Mouse (Mus musculus) kidney, embryonic 14.5 days (tissue): ENCODE results near the gene Adam10. TPM values are rescaled to one million over a fixed set of nuclear protein-coding genes. Genes with fewer than 3 reads are reported as not detected.

Experiments used
- ATAC-seq: fragments of 200-750 bp; cut with Nextera tagmentation; 2 replicates; pipeline ENCODE4 v1.8.0; 2017; ENCODE audit warnings: moderate number of reproducible peaks, mild to moderate bottlenecking, moderate TSS enrichment, moderate library complexity; ENCODE audit not compliant: low FRiP score, low TSS enrichment
- H3K27ac ChIP-seq: fragments of 300-500 bp; sonication (generic); 2 replicates; pipeline ENCODE4 v1.5.1; 2014; ENCODE audit warnings: low read depth, mild to moderate bottlenecking, low read length, moderate library complexity, mixed read lengths
- H3K27me3 ChIP-seq: fragments of 300-500 bp; sonication (generic); 2 replicates; pipeline ENCODE4 v1.6.1; 2014; ENCODE audit warnings: mild to moderate bottlenecking, low read length; ENCODE audit not compliant: control insufficient read depth, insufficient read depth
- H3K36me3 ChIP-seq: fragments of 300-500 bp; sonication (generic); 2 replicates; pipeline ENCODE4 v1.6.1; 2014; ENCODE audit warnings: low read length, mixed read lengths; ENCODE audit not compliant: control insufficient read depth, insufficient read depth
- H3K4me1 ChIP-seq: fragments of 300-500 bp; sonication (generic); 2 replicates; pipeline ENCODE4 v1.6.1; 2014; ENCODE audit warnings: low read length, mixed read lengths; ENCODE audit not compliant: control insufficient read depth, insufficient read depth
- H3K4me2 ChIP-seq: fragments of 300-500 bp; sonication (generic); replicated peaks from 2 replicates; pipeline ENCODE4 v1.6.1; 2014; ENCODE audit warnings: low read depth, mild to moderate bottlenecking, low read length
- H3K4me3 ChIP-seq: fragments of 300-500 bp; sonication (generic); 2 replicates; pipeline ENCODE4 v1.5.1; 2014; ENCODE audit warnings: mild to moderate bottlenecking, low read length
- H3K9ac ChIP-seq: fragments of 300-500 bp; sonication (generic); 2 replicates; pipeline ENCODE4 v1.6.1; 2014; ENCODE audit warnings: low read depth, mild to moderate bottlenecking, low read length, moderate library complexity
- H3K9me3 ChIP-seq: fragments of 300-500 bp; sonication (generic); 2 replicates; pipeline ENCODE4 v1.6.1; 2016; ENCODE audit warnings: low read length; ENCODE audit not compliant: control insufficient read depth
- WGBS: fragments of 180-500 bp; shearing (Covaris S2); extraction: QIAGEN DNeasy Blood & Tissue Kit; methylation state at CpG from one replicate; pipeline ENCODE4 v1.1.7; 2014; 5-methylcytosine and 5-hydroxymethylcytosine counted together
- polyA plus RNA-seq: library from polyadenylated mRNA; unstranded; fragments of >200 nt; fragmentation: Nextera tagmentation; extraction: Ambion mirVana; gene quantifications from 2 replicates; pipeline ENCODE4 v1.2.1, GENCODE M21; 2014

Adam10 gene
- polyA plus RNA-seq: 51.8 and 83.1 TPM in 2 replicates

DNA sequence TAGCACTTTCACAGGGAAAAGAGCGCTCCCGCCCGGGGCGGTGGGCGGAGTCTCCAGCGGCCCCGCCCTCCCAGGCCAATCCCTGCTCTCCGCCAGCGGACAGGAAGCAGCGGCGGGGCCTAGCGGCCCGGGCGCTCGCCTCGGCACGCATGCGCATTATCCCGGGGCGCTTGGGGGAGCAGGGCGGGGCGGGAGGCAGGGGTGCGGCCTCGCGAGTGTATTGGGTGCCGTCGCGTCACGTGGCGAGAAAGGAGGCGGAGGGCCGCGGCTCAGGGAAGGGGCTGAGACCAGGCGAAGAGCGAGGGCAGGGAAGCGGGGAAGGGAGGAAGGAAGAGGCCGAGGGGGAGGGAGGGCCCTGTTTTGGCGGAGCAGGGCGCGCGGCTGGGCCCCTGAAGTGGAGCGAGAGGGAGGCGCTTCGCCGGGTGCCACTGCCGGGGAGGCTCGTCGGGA, at the start of gene Adam10:
Gene Adam10, plus strand, starts transcription at position 316 of the 450 bp plus-strand sequence.
- Histone ChIP-seq H3K4me3 (peak within 1 kb of the TSS; percentile 65), H3K4me2 (peak within 1 kb of the TSS; percentile 66), H3K9ac (peak within 1 kb of the TSS; percentile 94), H3K36me3 (no peaks in the 10 kb centered on the region), H3K27me3 (no peaks in the 10 kb centered on the region), H3K4me1 (peaks cover 13% of the 10 kb centered on the region), H3K27ac (peak within 1 kb of the TSS; percentile 95), H3K9me3 (no peaks in the 10 kb centered on the region)
- WGBS: under 1% methylated on average over 39 of the region's 48 CpGs
- ATAC-seq: peak; percentile 100

DNA sequence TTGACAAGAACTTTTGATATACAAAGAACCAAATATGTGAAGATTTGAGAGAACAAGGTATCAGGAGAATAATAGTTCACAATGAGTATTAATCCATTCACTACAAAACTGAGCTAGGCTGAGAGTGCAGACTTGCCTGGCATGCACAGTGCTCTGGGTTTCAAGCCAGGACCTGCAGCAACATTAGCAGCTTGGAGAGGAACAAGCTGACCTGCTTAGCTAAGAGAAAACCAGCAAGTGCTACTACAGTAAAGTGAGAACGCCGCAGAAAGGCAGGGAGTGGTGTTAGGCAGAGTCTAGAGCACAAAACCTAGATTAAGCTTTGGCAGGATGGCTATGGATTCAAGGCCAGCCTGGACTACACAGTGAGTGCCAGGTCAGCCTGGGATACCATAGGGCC, 49.1 kb upstream of the Adam10 start:
- no peaks in the 10 kb centered on the region for H3K9me3 ChIP-seq

DNA sequence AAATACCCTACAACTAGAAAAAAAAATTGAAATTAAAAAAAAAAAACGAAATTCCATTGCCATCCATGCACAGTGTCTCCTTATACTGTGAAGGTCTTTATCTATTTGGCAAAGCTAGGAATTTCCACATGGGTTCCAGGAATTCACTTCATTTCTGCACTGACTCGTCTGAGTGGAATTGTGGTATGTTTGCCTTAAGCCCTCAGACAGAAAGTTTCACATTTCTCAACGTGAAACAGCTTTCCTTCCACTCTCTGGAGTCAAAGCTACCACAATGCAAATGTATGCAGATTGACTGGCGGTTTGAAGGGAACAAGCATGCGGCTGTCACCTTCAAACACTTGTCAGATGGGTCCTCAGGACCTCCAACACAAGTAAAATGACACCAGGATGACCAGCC, 47.1 kb upstream of the Adam10 start:
- H3K27ac ChIP-seq: no peak overlapping the region
- 23% methylated on average over 5 of the region's 5 CpGs for WGBS

More for the DNA sequence above, 49.1 kb upstream of the Adam10 start:
- no peak overlapping the region for H3K4me2 ChIP-seq
- H3K4me3 ChIP-seq: no peak overlapping the region
- H3K27ac ChIP-seq: no peak overlapping the region
- H3K9ac ChIP-seq: no peak overlapping the region
- WGBS: 91% methylated on average over 2 of the region's 2 CpGs
- no peaks in the 10 kb centered on the region for H3K4me1 ChIP-seq
- no peak for ATAC-seq
- H3K36me3 ChIP-seq: no peaks in the 10 kb centered on the region
- H3K27me3 ChIP-seq: no peaks in the 10 kb centered on the region

DNA sequence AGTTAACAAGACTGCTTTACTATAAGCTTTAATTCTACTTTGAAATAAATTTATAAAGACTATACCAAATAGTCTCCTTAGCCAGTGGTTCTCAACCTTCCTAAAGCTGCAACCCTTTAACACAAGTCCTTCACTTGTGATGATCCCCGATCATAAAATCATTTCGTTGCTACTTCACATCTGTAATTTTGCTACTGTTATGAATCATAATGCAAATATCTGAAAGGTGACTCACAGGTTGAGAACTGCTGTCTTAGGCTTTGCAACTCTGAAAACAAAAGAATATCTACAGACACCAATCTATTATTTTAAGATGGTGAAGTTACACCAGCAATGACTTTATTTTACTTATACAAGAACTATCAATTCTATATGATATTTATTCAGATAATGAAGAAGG, 42.0 kb upstream of the Adam10 start:
- H3K4me2 ChIP-seq: no peak overlapping the region
- H3K4me1 ChIP-seq: no peaks in the 10 kb centered on the region
- H3K36me3 ChIP-seq: 0 out of 2 replicates have a peak, but pooled peaks cover 2% of the 10 kb centered on the region
- 87% methylated on average over 2 of the region's 2 CpGs for WGBS
- no peaks in the 10 kb centered on the region for H3K9me3 ChIP-seq
- no peak for ATAC-seq
- no peak overlapping the region for H3K4me3 ChIP-seq
- no peak overlapping the region for H3K9ac ChIP-seq
- no peak overlapping the region for H3K27ac ChIP-seq
- H3K27me3 ChIP-seq: no peaks in the 10 kb centered on the region

More for the DNA sequence above, 47.1 kb upstream of the Adam10 start:
- H3K4me2 ChIP-seq: no peak overlapping the region
- no peaks in the 10 kb centered on the region for H3K27me3 ChIP-seq
- H3K4me3 ChIP-seq: no peak overlapping the region
- no peaks in the 10 kb centered on the region for H3K4me1 ChIP-seq
- no peak for ATAC-seq
- no peaks in the 10 kb centered on the region for H3K9me3 ChIP-seq
- H3K36me3 ChIP-seq: no peaks in the 10 kb centered on the region
- no peak overlapping the region for H3K9ac ChIP-seq

DNA sequence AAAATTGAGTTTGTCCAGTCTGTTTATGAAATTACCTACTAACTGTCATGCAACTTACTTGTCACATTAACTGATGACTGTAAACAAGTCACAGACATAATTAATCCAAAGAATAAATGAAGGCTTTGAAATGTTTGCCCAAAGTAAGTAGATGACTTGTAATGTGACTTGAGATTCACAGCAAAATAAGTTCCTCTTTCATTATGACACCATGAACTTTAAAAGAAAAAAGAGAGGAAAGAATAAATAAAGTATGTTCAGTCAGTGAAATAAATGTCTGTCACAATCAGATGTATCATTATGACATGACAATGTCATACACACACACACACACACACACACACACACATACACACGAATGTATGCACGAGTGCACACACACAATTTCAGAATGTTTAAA, 28.5 kb upstream of the Adam10 start:
- Histone ChIP-seq H3K27ac (no peak overlapping the region), H3K9me3 (no peaks in the 10 kb centered on the region), H3K36me3 (no peaks in the 10 kb centered on the region), H3K4me3 (no peak overlapping the region), H3K4me2 (no peak overlapping the region), H3K4me1 (peaks cover 6% of the 10 kb centered on the region; the same call in 1 of the 2 replicates), H3K27me3 (no peaks in the 10 kb centered on the region), H3K9ac (no peak overlapping the region)
- 80% methylated on average over 2 of the region's 2 CpGs for WGBS
- ATAC-seq: no peak

- Histone ChIP-seq H3K4me2 (no peak overlapping the region), H3K27ac (no peak overlapping the region), H3K9me3 (no peaks in the 10 kb centered on the region), H3K27me3 (no peaks in the 10 kb centered on the region), H3K36me3 (no peaks in the 10 kb centered on the region), H3K9ac (no peak overlapping the region), H3K4me3 (no peak overlapping the region), H3K4me1 (peaks cover 12% of the 10 kb centered on the region; the same call in 1 of the 2 replicates)
- ATAC-seq: no peak
- 95% methylated on average over 1 of the region's 1 CpGs for WGBS
Measured at GRCm38 (mm10) chr9:70650994-70651393, 27.8 kb upstream of the Adam10 start.

DNA sequence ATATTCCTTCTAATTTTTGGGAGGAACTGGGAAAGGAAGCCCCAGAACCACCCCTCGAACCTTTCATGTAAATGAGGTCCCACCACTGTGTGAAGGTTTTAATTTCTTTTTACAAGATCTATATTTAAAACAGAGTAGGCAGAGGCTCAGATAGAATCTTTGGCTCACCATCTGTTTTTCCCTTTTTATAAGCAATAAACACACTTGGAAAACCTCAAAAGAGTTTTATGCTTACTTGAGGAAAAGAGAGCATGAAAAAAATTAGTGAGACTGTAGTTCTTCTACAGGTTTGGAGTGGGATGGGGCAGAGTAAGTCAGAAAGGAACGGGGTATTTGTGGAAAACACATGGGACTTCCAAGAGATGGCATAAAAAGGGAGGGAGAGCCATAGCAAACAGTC, 26.6 kb upstream of the Adam10 start:
- Histone ChIP-seq H3K36me3 (no peaks in the 10 kb centered on the region), H3K27me3 (no peaks in the 10 kb centered on the region), H3K4me3 (no peak overlapping the region), H3K4me2 (no peak overlapping the region), H3K27ac (no peak overlapping the region), H3K4me1 (peaks cover 12% of the 10 kb centered on the region; the same call in 1 of the 2 replicates), H3K9ac (no peak overlapping the region), H3K9me3 (no peaks in the 10 kb centered on the region)
- no peak for ATAC-seq
- WGBS: 78% methylated on average over 2 of the region's 2 CpGs

DNA sequence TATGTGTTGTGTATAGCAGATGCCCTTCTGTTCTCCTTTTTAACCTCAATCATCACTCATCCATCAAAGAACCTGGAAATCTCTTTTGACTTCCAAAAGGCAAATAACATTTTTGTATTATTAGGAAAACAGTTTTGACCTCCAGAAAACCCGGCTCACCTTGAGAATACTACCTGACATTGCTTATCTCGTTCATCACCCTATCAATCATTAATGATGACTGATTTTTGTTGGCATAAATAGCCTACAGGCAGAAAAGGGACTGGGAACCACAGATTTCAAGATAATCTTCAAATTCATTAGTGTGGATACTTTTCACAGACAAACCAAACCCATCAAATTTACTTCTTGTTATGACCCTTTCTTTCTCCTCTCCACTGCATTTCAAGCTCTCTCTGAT, 24.9 kb upstream of the Adam10 start:
- no peak for ATAC-seq
- no peak overlapping the region for H3K9ac ChIP-seq
- no peak overlapping the region for H3K27ac ChIP-seq
- H3K4me2 ChIP-seq: no peak overlapping the region
- no peaks in the 10 kb centered on the region for H3K9me3 ChIP-seq
- 69% methylated on average over 2 of the region's 2 CpGs for WGBS
- peaks cover 12% of the 10 kb centered on the region; the same call in 1 of the 2 replicates for H3K4me1 ChIP-seq
- no peak overlapping the region; the same call in 1 of the 2 replicates for H3K4me3 ChIP-seq
- H3K27me3 ChIP-seq: no peaks in the 10 kb centered on the region
- H3K36me3 ChIP-seq: no peaks in the 10 kb centered on the region

GRCm38 (mm10) chr9:70654496-70654895, 24.3 kb upstream of the Adam10 start:
- Histone ChIP-seq H3K9me3 (no peaks in the 10 kb centered on the region), H3K4me1 (peaks cover 12% of the 10 kb centered on the region; the same call in 1 of the 2 replicates), H3K4me3 (no peak overlapping the region), H3K36me3 (no peaks in the 10 kb centered on the region), H3K27ac (no peak overlapping the region), H3K27me3 (no peaks in the 10 kb centered on the region), H3K4me2 (peak overlapping the region; percentile 21; the same call in 1 of the 2 replicates), H3K9ac (no peak overlapping the region)
- no peak for ATAC-seq
- WGBS: 76% methylated on average over 4 of the region's 4 CpGs
